Mouse (Mus musculus) embryonic stem cell, embryonic (primary cell): ENCODE results near the gene Ppil4.
"Not testable (repeated sequence)": the region's sequence is repeated elsewhere in the genome, so short reads cannot be mapped to it uniquely, and the experiment has no call there.

Experiments used
- CTCF ChIA-PET, 4 experiments: fragments of 300-600 bp in 2 of 4; fragments of 350-600 bp in 2 of 4; sonication (Branson Sonifier 250); formaldehyde crosslinking; loops; one replicate each; lab custom pipeline; 2022; ENCODE audit warnings: inconsistent platforms in 2 of 4; lab: Charles Lee
- POLR2A ChIA-PET, 4 experiments: fragments of 300-600 bp in 2 of 4; fragments of 350-600 bp in 2 of 4; sonication (Branson Sonifier 250); formaldehyde crosslinking; loops; one replicate each; lab custom pipeline; 2022; ENCODE audit warnings: antibody characterized with exemption in 4 of 4, inconsistent platforms in 1 of 4; lab: Charles Lee

The Ppil4 gene

GRCm38 (mm10) chr10:7792751-7793385 is at the start of gene Ppil4, which contains the start of gene Ginm1:
Gene Ppil4, plus strand, starts transcription at chr10:7792891.
Gene Ginm1, minus strand, starts transcription at chr10:7792824.
- ChIA-PET CTCF (interaction anchor here in 2 of 4 experiments (0.6 to 1.2 kb wide), 2 partner anchors 12 to 177 kb away, joined by 3 read pairs; no protein-coding TSS in a partner anchor), POLR2A (interaction anchor here in 3 of 4 experiments (0.5 to 2.7 kb wide), 33 partner anchors 8 to 1965 kb away, joined by 3 to 22 read pairs (median 3); partner anchors contain the start of genes Katna1 (in 2 of the 3) and Pcmt1 (in 1 of the 3))

- CTCF ChIA-PET = not testable (repeated sequence)
- POLR2A ChIA-PET = interaction anchor here in 1 of 4 experiments (1.3 to 2.7 kb wide), 2 partner anchors 19 to 41 kb away, joined by 3 to 11 read pairs; partner anchors contain the start of gene Katna1
Observed at GRCm38 (mm10) chr10:7745528-7745927, 47.2 kb upstream of the Ppil4 start.

- ChIA-PET POLR2A (interaction anchor here in 1 of 4 experiments (0.6 to 1.4 kb wide), 2 partner anchors 10 to 464 kb away, joined by 3 to 6 read pairs; no protein-coding TSS in a partner anchor), CTCF (interaction anchor here in 1 of 4 experiments (0.6 kb wide), 1 partner anchor 153 kb away, joined by 3 read pairs; no protein-coding TSS in a partner anchor)
Observed at GRCm38 (mm10) chr10:7748752-7749151, 43.9 kb upstream of the Ppil4 start.

GRCm38 (mm10) chr10:7757544-7757943 is 35.1 kb upstream of the Ppil4 start:
- ChIA-PET CTCF (no interaction called here), POLR2A (interaction anchor here in 2 of 4 experiments (0.9 to 2.9 kb wide), 4 partner anchors 8 to 35 kb away, joined by 3 to 7 read pairs (median 5); partner anchors contain the start of genes Katna1 (in 2 of the 2), Ginm1 (in 1 of the 2) and Ppil4 (in 1 of the 2))

- POLR2A ChIA-PET = no interaction called here
- CTCF ChIA-PET = no interaction called here
Observed at GRCm38 (mm10) chr10:7772346-7772745, 20.3 kb upstream of the Ppil4 start.

GRCm38 (mm10) chr10:7772769-7773168 is 19.9 kb upstream of the Ppil4 start:
- ChIA-PET CTCF (interaction anchor here in 1 of 4 experiments (0.6 kb wide), 1 partner anchor 46 kb away, joined by 3 read pairs; no protein-coding TSS in a partner anchor), POLR2A (interaction anchor here in 1 of 4 experiments (1.4 kb wide), 1 partner anchor 13 kb away, joined by 4 read pairs; no protein-coding TSS in a partner anchor)

- POLR2A ChIA-PET = interaction anchor here in 1 of 4 experiments (0.7 to 1.4 kb wide), 4 partner anchors 10 to 50 kb away, joined by 3 to 6 read pairs (median 4); partner anchors contain the start of genes Ginm1, Katna1 and Ppil4
Observed at GRCm38 (mm10) chr10:7775421-7775820, 17.3 kb upstream of the Ppil4 start.

GRCm38 (mm10) chr10:7778361-7778760 is 14.3 kb upstream of the Ppil4 start:
- POLR2A ChIA-PET = interaction anchor here in 1 of 4 experiments (1.3 to 1.9 kb wide), 2 partner anchors 14 to 53 kb away, joined by 4 to 5 read pairs; partner anchors contain the start of genes Ginm1, Katna1 and Ppil4

More at GRCm38 (mm10) chr10:7775421-7775820, 17.3 kb upstream of the Ppil4 start:
- CTCF ChIA-PET = no interaction called here

GRCm38 (mm10) chr10:7779751-7780237 is 12.9 kb upstream of the Ppil4 start:
- CTCF ChIA-PET = no interaction called here
- POLR2A ChIA-PET = interaction anchor here in 1 of 4 experiments (1.3 kb wide), 1 partner anchor 54 kb away, joined by 4 read pairs; the partner anchor contains the start of gene Katna1

More at GRCm38 (mm10) chr10:7778361-7778760, 14.3 kb upstream of the Ppil4 start:
- CTCF ChIA-PET = no interaction called here

- ChIA-PET CTCF (interaction anchor here in 1 of 4 experiments (1.0 kb wide), 1 partner anchor 12 kb away, joined by 3 read pairs; the partner anchor contains the start of genes Ginm1 and Ppil4), POLR2A (interaction anchor here in 3 of 4 experiments (0.6 to 2.5 kb wide), 16 partner anchors 9 to 168 kb away, joined by 3 to 22 read pairs (median 4); partner anchors contain the start of genes Ginm1 (in 3 of the 3), Katna1 (in 3 of the 3) and Ppil4 (in 3 of the 3))
Observed at GRCm38 (mm10) chr10:7780238-7781176, 12.2 kb upstream of the Ppil4 start.

GRCm38 (mm10) chr10:7781214-7781613 is 11.5 kb upstream of the Ppil4 start:
- POLR2A ChIA-PET = interaction anchor here in 3 of 4 experiments (0.6 to 2.5 kb wide), 16 partner anchors 8 to 169 kb away, joined by 3 to 22 read pairs (median 4); partner anchors contain the start of genes Ginm1 (in 3 of the 3), Katna1 (in 3 of the 3) and Ppil4 (in 3 of the 3)
- CTCF ChIA-PET = interaction anchor here in 1 of 4 experiments (1.0 kb wide), 1 partner anchor 11 kb away, joined by 3 read pairs; the partner anchor contains the start of genes Ginm1 and Ppil4

GRCm38 (mm10) chr10:7787319-7787718 is 5.4 kb upstream of the Ppil4 start:
- ChIA-PET POLR2A (no interaction called here), CTCF (no interaction called here)

- CTCF ChIA-PET = interaction anchor here in 1 of 4 experiments (1.2 kb wide), 1 partner anchor 12 kb away, joined by 3 read pairs; no protein-coding TSS in a partner anchor
- POLR2A ChIA-PET = interaction anchor here in 3 of 4 experiments (0.5 to 2.7 kb wide), 29 partner anchors 8 to 1964 kb away, joined by 3 to 22 read pairs (median 4); partner anchors contain the start of genes Katna1 (in 2 of the 3) and Pcmt1 (in 1 of the 3)
Observed at GRCm38 (mm10) chr10:7792254-7792750, 389 bp upstream of the Ppil4 start.

- POLR2A ChIA-PET = interaction anchor here in 1 of 4 experiments (1.0 kb wide), 1 partner anchor 15 kb away, joined by 3 read pairs; no protein-coding TSS in a partner anchor
- CTCF ChIA-PET = no interaction called here
Observed at GRCm38 (mm10) chr10:7801258-7801657, 8.6 kb downstream of the Ppil4 start.

- POLR2A ChIA-PET = interaction anchor here in 1 of 4 experiments (0.6 to 1.7 kb wide), 2 partner anchors 10 to 593 kb away, joined by 5 to 7 read pairs; partner anchors contain the start of genes Ginm1 and Ppil4
Observed at GRCm38 (mm10) chr10:7802519-7803140, 9.9 kb downstream of the Ppil4 start.

GRCm38 (mm10) chr10:7809937-7810336 is 17.2 kb downstream of the Ppil4 start:
- CTCF ChIA-PET = interaction anchor here (0.6 to 0.9 kb wide), 4 partner anchors 12 to 99 kb away, joined by 3 to 10 read pairs (median 4); no protein-coding TSS in a partner anchor

More at GRCm38 (mm10) chr10:7802519-7803140, 9.9 kb downstream of the Ppil4 start:
- CTCF ChIA-PET = interaction anchor here in 1 of 4 experiments (0.6 kb wide), 1 partner anchor 223 kb away, joined by 3 read pairs; no protein-coding TSS in a partner anchor

More at GRCm38 (mm10) chr10:7809937-7810336, 17.2 kb downstream of the Ppil4 start:
- POLR2A ChIA-PET = no interaction called here
